Mouse (Mus musculus) midbrain, embryonic 14.5 days (tissue): ENCODE measurements at regions not wholly inside any gene's neighbourhood (a gene's known extent, or its start where the extent isn't known, plus 50 kb on each side); places are given as distances from the start of the nearest gene placed in this dataset.

Experiments
- ATAC-seq: fragments of 200-750 bp; cut with Nextera tagmentation; 2 replicates; pipeline ENCODE4 v1.8.0; 2017; ENCODE audit warnings: moderate number of reproducible peaks, moderate library complexity; ENCODE audit not compliant: low FRiP score, low TSS enrichment
- DNase-seq: peaks from one replicate; pipeline ENCODE4 v3.0.0-alpha.2; 2015
- H3K27ac ChIP-seq: fragments of 300-500 bp; sonication (generic); replicated peaks from 2 replicates; pipeline ENCODE4 v1.5.1; 2014; ENCODE audit warnings: mild to moderate bottlenecking, low read depth, low read length, moderate library complexity
- H3K27me3 ChIP-seq: fragments of 300-500 bp; sonication (generic); 2 replicates; pipeline ENCODE4 v1.6.1; 2014; ENCODE audit warnings: low read length, control low read depth, mixed read lengths; ENCODE audit not compliant: control insufficient read depth, insufficient read depth
- H3K36me3 ChIP-seq: fragments of 300-500 bp; sonication (generic); 2 replicates; pipeline ENCODE4 v1.6.1; 2014; ENCODE audit warnings: low read length, control low read depth; ENCODE audit not compliant: control insufficient read depth, insufficient read depth
- H3K4me1 ChIP-seq: fragments of 300-500 bp; sonication (generic); 2 replicates; pipeline ENCODE4 v1.6.1; 2014; ENCODE audit warnings: mild to moderate bottlenecking, antibody characterized with exemption, low read length, control low read depth; ENCODE audit not compliant: control insufficient read depth, insufficient read depth
- H3K4me2 ChIP-seq: fragments of 300-500 bp; sonication (generic); 2 replicates; pipeline ENCODE4 v1.6.1; 2014; ENCODE audit warnings: mild to moderate bottlenecking, low read length, moderate library complexity
- H3K4me3 ChIP-seq: fragments of 300-500 bp; sonication (generic); replicated peaks from 2 replicates; pipeline ENCODE4 v1.5.1; 2014; ENCODE audit warnings: low read depth, low read length
- H3K9ac ChIP-seq: fragments of 300-500 bp; sonication (generic); replicated peaks from 2 replicates; pipeline ENCODE4 v1.6.1; 2014; ENCODE audit warnings: mild to moderate bottlenecking, low read length, moderate library complexity
- H3K9me3 ChIP-seq: fragments of 300-500 bp; sonication (generic); 2 replicates; pipeline ENCODE4 v1.6.1; 2016; ENCODE audit warnings: low read length, control low read depth, mixed read lengths; ENCODE audit not compliant: control insufficient read depth
- WGBS: fragments of 180-500 bp; shearing (Covaris S2); extraction: QIAGEN DNeasy Blood & Tissue Kit; methylation state at CpG from one replicate; pipeline ENCODE4 v1.1.7; 2014; 5-methylcytosine and 5-hydroxymethylcytosine counted together

GRCm38 (mm10) chr2:137468769-137469168 lies 352.3 kb upstream of the Jag1 start:
- ATAC-seq (no peak), DNase-seq (no peak)
- Histone ChIP-seq H3K27me3 (no peaks in the 10 kb centered on the region), H3K4me2 (no peak overlapping the region), H3K27ac (no peak overlapping the region), H3K9ac (no peak overlapping the region), H3K36me3 (no peaks in the 10 kb centered on the region), H3K4me3 (no peak overlapping the region), H3K4me1 (no peaks in the 10 kb centered on the region), H3K9me3 (no peaks in the 10 kb centered on the region)
- 61% methylated on average over 1 of the region's 1 CpGs for WGBS

- Histone ChIP-seq H3K4me2 (no peak overlapping the region), H3K4me3 (no peak overlapping the region), H3K27ac (no peak overlapping the region), H3K27me3 (no peaks in the 10 kb centered on the region), H3K4me1 (no peaks in the 10 kb centered on the region), H3K36me3 (no peaks in the 10 kb centered on the region), H3K9ac (no peak overlapping the region), H3K9me3 (no peaks in the 10 kb centered on the region)
- peak; percentile 41 for DNase-seq
- WGBS: 34% methylated on average over 4 of the region's 4 CpGs
- ATAC-seq: peak; percentile 34; the same call in 1 of the 2 replicates
Measured at GRCm38 (mm10) chr2:137457061-137457753, 340.8 kb upstream of the Jag1 start.

GRCm38 (mm10) chr2:137456436-137456835 lies 340.0 kb upstream of the Jag1 start:
- Histone ChIP-seq H3K4me2 (no peak overlapping the region), H3K4me3 (no peak overlapping the region), H3K4me1 (no peaks in the 10 kb centered on the region), H3K9ac (no peak overlapping the region), H3K27me3 (no peaks in the 10 kb centered on the region), H3K36me3 (no peaks in the 10 kb centered on the region), H3K9me3 (no peaks in the 10 kb centered on the region), H3K27ac (no peak overlapping the region)
- WGBS: 91% methylated on average over 3 of the region's 3 CpGs
- DNase-seq (no peak), ATAC-seq (no peak)

- ATAC-seq (no peak), DNase-seq (no peak)
- Histone ChIP-seq H3K4me2 (no peak overlapping the region), H3K9ac (no peak overlapping the region), H3K36me3 (no peaks in the 10 kb centered on the region), H3K9me3 (no peaks in the 10 kb centered on the region), H3K4me1 (no peaks in the 10 kb centered on the region), H3K27ac (no peak overlapping the region), H3K4me3 (no peak overlapping the region), H3K27me3 (no peaks in the 10 kb centered on the region)
- WGBS: 93% methylated on average over 7 of the region's 7 CpGs
Measured at GRCm38 (mm10) chr2:137446919-137447318, 330.5 kb upstream of the Jag1 start.

GRCm38 (mm10) chr2:137437741-137438140 lies 321.3 kb upstream of the Jag1 start:
- Histone ChIP-seq H3K27me3 (no peaks in the 10 kb centered on the region), H3K4me2 (no peak overlapping the region), H3K4me1 (no peaks in the 10 kb centered on the region), H3K27ac (no peak overlapping the region), H3K4me3 (no peak overlapping the region), H3K9ac (no peak overlapping the region), H3K36me3 (no peaks in the 10 kb centered on the region), H3K9me3 (no peaks in the 10 kb centered on the region)
- no peak for ATAC-seq
- no peak for DNase-seq
- 87% methylated on average over 5 of the region's 5 CpGs for WGBS

- H3K4me2 ChIP-seq: no peak overlapping the region
- H3K27me3 ChIP-seq: no peaks in the 10 kb centered on the region
- H3K9ac ChIP-seq: no peak overlapping the region
- 85% methylated on average over 4 of the region's 4 CpGs for WGBS
- DNase-seq: no peak
- no peak for ATAC-seq
- no peak overlapping the region for H3K4me3 ChIP-seq
- H3K27ac ChIP-seq: no peak overlapping the region
- H3K9me3 ChIP-seq: no peaks in the 10 kb centered on the region
- H3K4me1 ChIP-seq: no peaks in the 10 kb centered on the region
- H3K36me3 ChIP-seq: no peaks in the 10 kb centered on the region
Measured at GRCm38 (mm10) chr2:137436161-137436560, 319.7 kb upstream of the Jag1 start.

- Histone ChIP-seq H3K9ac (no peak overlapping the region), H3K36me3 (no peaks in the 10 kb centered on the region), H3K27ac (no peak overlapping the region), H3K4me1 (0 out of 2 replicates have a peak, but pooled peaks cover 3% of the 10 kb centered on the region), H3K9me3 (no peaks in the 10 kb centered on the region), H3K4me2 (no peak overlapping the region), H3K4me3 (no peak overlapping the region), H3K27me3 (no peaks in the 10 kb centered on the region)
- no peak for DNase-seq
- 71% methylated on average over 3 of the region's 3 CpGs for WGBS
- no peak for ATAC-seq
Measured at GRCm38 (mm10) chr2:137422656-137423055, 306.2 kb upstream of the Jag1 start.

GRCm38 (mm10) chr2:137419678-137420077 lies 303.2 kb upstream of the Jag1 start:
- Histone ChIP-seq H3K9me3 (no peaks in the 10 kb centered on the region), H3K27me3 (no peaks in the 10 kb centered on the region), H3K4me2 (no peak overlapping the region), H3K27ac (no peak overlapping the region), H3K4me1 (0 out of 2 replicates have a peak, but pooled peaks cover 3% of the 10 kb centered on the region), H3K36me3 (no peaks in the 10 kb centered on the region), H3K4me3 (no peak overlapping the region), H3K9ac (no peak overlapping the region)
- ATAC-seq (no peak), DNase-seq (no peak)
- 76% methylated on average over 4 of the region's 4 CpGs for WGBS

GRCm38 (mm10) chr2:137417691-137418090 lies 301.2 kb upstream of the Jag1 start:
- DNase-seq (no peak), ATAC-seq (no peak)
- Histone ChIP-seq H3K9me3 (no peaks in the 10 kb centered on the region), H3K27me3 (no peaks in the 10 kb centered on the region), H3K4me2 (no peak overlapping the region), H3K4me3 (no peak overlapping the region), H3K36me3 (no peaks in the 10 kb centered on the region), H3K27ac (no peak overlapping the region), H3K4me1 (0 out of 2 replicates have a peak, but pooled peaks cover under 1% of the 10 kb centered on the region), H3K9ac (no peak overlapping the region)
- 92% methylated on average over 6 of the region's 6 CpGs for WGBS
